Mouse (Mus musculus) hindbrain, embryonic 12.5 days (tissue): ENCODE data around the gene Gmpr. TPM values are rescaled to one million over a fixed set of nuclear protein-coding genes. Genes with fewer than 3 reads are reported as not detected.

Source experiments
- ATAC-seq: fragments of 200-750 bp; cut with Nextera tagmentation; 2 replicates; pipeline ENCODE4 v1.8.0; 2017; ENCODE audit warnings: moderate TSS enrichment; ENCODE audit not compliant: low FRiP score
- H3K27ac ChIP-seq: fragments of 300-500 bp; sonication (generic); 2 replicates; pipeline ENCODE4 v1.5.1; 2016; ENCODE audit warnings: mild to moderate bottlenecking
- H3K27me3 ChIP-seq: fragments of 300-500 bp; sonication (generic); 2 replicates; pipeline ENCODE4 v1.6.1; 2016; ENCODE audit warnings: mild to moderate bottlenecking
- H3K36me3 ChIP-seq: fragments of 300-500 bp; sonication (generic); 2 replicates; pipeline ENCODE4 v1.6.1; 2016; ENCODE audit warnings: mild to moderate bottlenecking
- H3K4me1 ChIP-seq: fragments of 300-500 bp; sonication (generic); 2 replicates; pipeline ENCODE4 v1.6.1; 2016
- H3K4me2 ChIP-seq: fragments of 300-500 bp; sonication (generic); replicated peaks from 2 replicates; pipeline ENCODE4 v1.6.1; 2016; ENCODE audit warnings: mild to moderate bottlenecking
- H3K4me3 ChIP-seq: fragments of 300-500 bp; sonication (generic); 2 replicates; pipeline ENCODE4 v1.5.1; 2016; ENCODE audit warnings: mild to moderate bottlenecking
- H3K9ac ChIP-seq: fragments of 300-500 bp; sonication (generic); 2 replicates; pipeline ENCODE4 v1.6.1; 2016; ENCODE audit warnings: mild to moderate bottlenecking, moderate library complexity
- H3K9me3 ChIP-seq: fragments of 300-500 bp; sonication (generic); replicated peaks from 2 replicates; pipeline ENCODE4 v1.6.1; 2016; ENCODE audit warnings: mild to moderate bottlenecking
- WGBS: fragments of 180-500 bp; shearing (Covaris S2); methylation state at CpG from one replicate; pipeline ENCODE4 v1.1.7; 2016; 5-methylcytosine and 5-hydroxymethylcytosine counted together
- polyA plus RNA-seq: library from polyadenylated mRNA; unstranded; fragments of >200 nt; fragmentation: Nextera tagmentation; extraction: Ambion mirVana; gene quantifications from 2 replicates; pipeline ENCODE4 v1.2.1, GENCODE M21; 2016

Gmpr gene
- 19.3 and 20.8 TPM in 2 replicates for polyA plus RNA-seq

- H3K4me2 ChIP-seq = peak within 1 kb of the TSS; percentile 96
- ATAC-seq = peak; percentile 90
- peak within 1 kb of the TSS; percentile 65 for H3K9ac ChIP-seq
- no peak within 1 kb of the TSS; the same call in 1 of the 2 replicates for H3K27ac ChIP-seq
- no peaks in the 10 kb centered on the region for H3K36me3 ChIP-seq
- H3K27me3 ChIP-seq = peaks cover 16% of the 10 kb centered on the region
- peak within 1 kb of the TSS; percentile 58 for H3K4me3 ChIP-seq
- H3K4me1 ChIP-seq = peaks cover 14% of the 10 kb centered on the region
- WGBS = 1% methylated on average over 63 of the region's 63 CpGs
- H3K9me3 ChIP-seq = no peaks in the 10 kb centered on the region
Measured at GRCm38 (mm10) chr13:45507274-45508229, at the start of gene Gmpr. Gene Gmpr (plus strand): TSS chr13:45507444.

- Histone ChIP-seq H3K4me1 (peaks cover 23% of the 10 kb centered on the region), H3K9ac (no peak overlapping the region), H3K27me3 (no peaks in the 10 kb centered on the region), H3K36me3 (no peaks in the 10 kb centered on the region), H3K4me3 (no peak overlapping the region), H3K4me2 (no peak overlapping the region), H3K27ac (no peak overlapping the region), H3K9me3 (no peaks in the 10 kb centered on the region)
- WGBS = 76% methylated on average over 7 of the region's 7 CpGs
- no peak for ATAC-seq
Measured at GRCm38 (mm10) chr13:45457459-45457858, 49.8 kb upstream of the Gmpr start.

GRCm38 (mm10) chr13:45460177-45460576 is 47.1 kb upstream of the Gmpr start:
- 0 out of 2 replicates have a peak, but pooled peaks cover 3% of the 10 kb centered on the region for H3K27me3 ChIP-seq
- H3K4me2 ChIP-seq = no peak overlapping the region
- WGBS = 87% methylated on average over 3 of the region's 3 CpGs
- ATAC-seq = no peak
- H3K4me3 ChIP-seq = no peak overlapping the region
- no peaks in the 10 kb centered on the region for H3K9me3 ChIP-seq
- H3K9ac ChIP-seq = no peak overlapping the region
- H3K4me1 ChIP-seq = peaks cover 7% of the 10 kb centered on the region
- H3K27ac ChIP-seq = no peak overlapping the region
- H3K36me3 ChIP-seq = no peaks in the 10 kb centered on the region

- Histone ChIP-seq H3K4me3 (no peak overlapping the region), H3K27me3 (peaks cover 3% of the 10 kb centered on the region; the same call in 1 of the 2 replicates), H3K9ac (no peak overlapping the region), H3K4me1 (no peaks in the 10 kb centered on the region; the same call in 1 of the 2 replicates), H3K27ac (no peak overlapping the region), H3K36me3 (no peaks in the 10 kb centered on the region), H3K9me3 (no peaks in the 10 kb centered on the region), H3K4me2 (no peak overlapping the region)
- 79% methylated on average over 14 of the region's 14 CpGs for WGBS
- ATAC-seq = no peak
Measured at GRCm38 (mm10) chr13:45461370-45461958, 45.8 kb upstream of the Gmpr start.

GRCm38 (mm10) chr13:45465616-45466015 is 41.6 kb upstream of the Gmpr start:
- peaks cover 7% of the 10 kb centered on the region; the same call in 1 of the 2 replicates for H3K27me3 ChIP-seq
- no peak overlapping the region for H3K4me3 ChIP-seq
- no peak for ATAC-seq
- no peak overlapping the region for H3K27ac ChIP-seq
- no peaks in the 10 kb centered on the region for H3K36me3 ChIP-seq
- H3K4me1 ChIP-seq = peaks cover 17% of the 10 kb centered on the region
- WGBS = 75% methylated on average over 10 of the region's 10 CpGs
- no peak overlapping the region for H3K9ac ChIP-seq
- no peak overlapping the region for H3K4me2 ChIP-seq
- H3K9me3 ChIP-seq = no peaks in the 10 kb centered on the region

GRCm38 (mm10) chr13:45466031-45466519 is 41.2 kb upstream of the Gmpr start:
- no peak overlapping the region for H3K4me3 ChIP-seq
- H3K9ac ChIP-seq = no peak overlapping the region
- no peaks in the 10 kb centered on the region for H3K36me3 ChIP-seq
- no peak overlapping the region for H3K27ac ChIP-seq
- H3K4me2 ChIP-seq = no peak overlapping the region
- peaks cover 10% of the 10 kb centered on the region; the same call in 1 of the 2 replicates for H3K27me3 ChIP-seq
- no peak for ATAC-seq
- WGBS = 57% methylated on average over 10 of the region's 10 CpGs
- no peaks in the 10 kb centered on the region for H3K9me3 ChIP-seq
- H3K4me1 ChIP-seq = peaks cover 17% of the 10 kb centered on the region

- 65% methylated on average over 5 of the region's 5 CpGs for WGBS
- no peak overlapping the region for H3K27ac ChIP-seq
Measured at GRCm38 (mm10) chr13:45468751-45469150, 38.5 kb upstream of the Gmpr start.

GRCm38 (mm10) chr13:45469481-45470301 is 37.6 kb upstream of the Gmpr start:
- Histone ChIP-seq H3K4me2 (peak overlapping the region; percentile 38), H3K4me3 (no peak overlapping the region), H3K36me3 (no peaks in the 10 kb centered on the region), H3K9me3 (no peaks in the 10 kb centered on the region), H3K27me3 (peaks cover 19% of the 10 kb centered on the region; the same call in 1 of the 2 replicates), H3K4me1 (peaks cover 17% of the 10 kb centered on the region), H3K27ac (peak overlapping the region; percentile 53), H3K9ac (no peak overlapping the region)
- 10% methylated on average over 19 of the region's 19 CpGs for WGBS
- peak; percentile 69 for ATAC-seq

More at GRCm38 (mm10) chr13:45468751-45469150, 38.5 kb upstream of the Gmpr start:
- Histone ChIP-seq H3K4me1 (peaks cover 17% of the 10 kb centered on the region), H3K36me3 (no peaks in the 10 kb centered on the region), H3K27me3 (peaks cover 14% of the 10 kb centered on the region; the same call in 1 of the 2 replicates), H3K9me3 (no peaks in the 10 kb centered on the region), H3K9ac (no peak overlapping the region), H3K4me3 (no peak overlapping the region), H3K4me2 (no peak overlapping the region)
- ATAC-seq = no peak

- H3K4me1 ChIP-seq = peaks cover 17% of the 10 kb centered on the region
- no peaks in the 10 kb centered on the region for H3K36me3 ChIP-seq
- no peaks in the 10 kb centered on the region for H3K9me3 ChIP-seq
- no peak overlapping the region for H3K27ac ChIP-seq
- H3K4me3 ChIP-seq = no peak overlapping the region
- H3K4me2 ChIP-seq = no peak overlapping the region
- peaks cover 19% of the 10 kb centered on the region; the same call in 1 of the 2 replicates for H3K27me3 ChIP-seq
- 67% methylated on average over 10 of the region's 10 CpGs for WGBS
- no peak for ATAC-seq
- H3K9ac ChIP-seq = no peak overlapping the region
Measured at GRCm38 (mm10) chr13:45473311-45473710, 33.9 kb upstream of the Gmpr start.

GRCm38 (mm10) chr13:45475297-45475696 is 31.9 kb upstream of the Gmpr start:
- H3K27me3 ChIP-seq = peaks cover 18% of the 10 kb centered on the region; the same call in 1 of the 2 replicates

GRCm38 (mm10) chr13:45477183-45477582 is 30.1 kb upstream of the Gmpr start:
- no peak for ATAC-seq
- Histone ChIP-seq H3K4me3 (no peak overlapping the region), H3K9ac (no peak overlapping the region), H3K4me2 (no peak overlapping the region), H3K36me3 (no peaks in the 10 kb centered on the region), H3K9me3 (no peaks in the 10 kb centered on the region), H3K27ac (no peak overlapping the region), H3K27me3 (peaks cover 8% of the 10 kb centered on the region; the same call in 1 of the 2 replicates), H3K4me1 (no peaks in the 10 kb centered on the region)
- 36% methylated on average over 3 of the region's 3 CpGs for whole genome bisulfite sequencing

More at GRCm38 (mm10) chr13:45475297-45475696, 31.9 kb upstream of the Gmpr start:
- no peaks in the 10 kb centered on the region for H3K36me3 ChIP-seq
- H3K27ac ChIP-seq = no peak overlapping the region
- WGBS = 84% methylated on average over 8 of the region's 8 CpGs
- H3K9me3 ChIP-seq = no peaks in the 10 kb centered on the region
- no peak overlapping the region for H3K9ac ChIP-seq
- no peak for ATAC-seq
- H3K4me1 ChIP-seq = peaks cover 2% of the 10 kb centered on the region; the same call in 1 of the 2 replicates
- H3K4me2 ChIP-seq = no peak overlapping the region
- no peak overlapping the region for H3K4me3 ChIP-seq
